Mouse (Mus musculus) small intestine, adult 2 months (tissue): ENCODE results near the gene Man2b2. TPM values are rescaled to one million over a fixed set of nuclear protein-coding genes. Genes with fewer than 3 reads are reported as not detected.
A peak's percentile ranks its signal among the peaks of the same experiment; 100 is the strongest.

Experiments
- H3K27ac ChIP-seq: fragments of 200-500 bp; 2 replicates; pipeline ENCODE4 v1.5.1; 2012; ENCODE audit warnings: low read depth, low read length, control low read depth, inconsistent platforms; ENCODE audit not compliant: insufficient read depth
- H3K27me3 ChIP-seq: fragments of 200-500 bp; 2 replicates; pipeline ENCODE4 v1.6.1; 2012; ENCODE audit warnings: mild to moderate bottlenecking, moderate library complexity, low read length, inconsistent platforms; ENCODE audit not compliant: control insufficient read depth, insufficient read depth
- H3K36me3 ChIP-seq: fragments of 200-500 bp; 2 replicates; pipeline ENCODE4 v1.6.1; 2012; ENCODE audit warnings: mild to moderate bottlenecking, low read length, control low read depth, inconsistent platforms; ENCODE audit not compliant: control insufficient read depth, insufficient read depth
- H3K4me1 ChIP-seq: fragments of 200-500 bp; 2 replicates; pipeline ENCODE4 v1.6.1; 2012; ENCODE audit warnings: low read length, inconsistent platforms, mixed read lengths; ENCODE audit not compliant: control insufficient read depth, insufficient read depth, insufficient read length
- H3K4me3 ChIP-seq: fragments of 200-500 bp; 2 replicates; pipeline ENCODE4 v1.5.1; 2012; ENCODE audit warnings: low read depth, mild to moderate bottlenecking, control low read depth, inconsistent platforms, low read length, moderate library complexity
- CTCF ChIP-seq: fragments of 200-500 bp; IDR thresholded peaks from 2 replicates; pipeline ENCODE4 v1.5.1; 2012; ENCODE audit warnings: low read depth, mild to moderate bottlenecking, control low read depth, inconsistent platforms, low read length, moderate library complexity, mixed read lengths; ENCODE audit not compliant: insufficient replicate concordance, insufficient read length; ENCODE audit errors: extremely low read depth
- POLR2A ChIP-seq: fragments of 200-500 bp; IDR thresholded peaks from 2 replicates; pipeline ENCODE4 v1.6.1; 2012; ENCODE audit warnings: low read depth, mild to moderate bottlenecking, control low read depth, inconsistent platforms, low read length, moderate library complexity
- WGBS: fragments of 180-500 bp; shearing (Covaris S2); methylation state at CpG from one replicate; pipeline ENCODE4 v1.1.7; 2018; 5-methylcytosine and 5-hydroxymethylcytosine counted together
- polyA plus RNA-seq: library from polyadenylated mRNA; depleted of rRNA; stranded (reverse); fragments of >200 nt; gene quantifications from 2 replicates; pipeline ENCODE4 v1.2.3, GENCODE M21; 2012

The Man2b2 gene
- polyA plus RNA-seq, 1 experiment: 104 TPM

DNA sequence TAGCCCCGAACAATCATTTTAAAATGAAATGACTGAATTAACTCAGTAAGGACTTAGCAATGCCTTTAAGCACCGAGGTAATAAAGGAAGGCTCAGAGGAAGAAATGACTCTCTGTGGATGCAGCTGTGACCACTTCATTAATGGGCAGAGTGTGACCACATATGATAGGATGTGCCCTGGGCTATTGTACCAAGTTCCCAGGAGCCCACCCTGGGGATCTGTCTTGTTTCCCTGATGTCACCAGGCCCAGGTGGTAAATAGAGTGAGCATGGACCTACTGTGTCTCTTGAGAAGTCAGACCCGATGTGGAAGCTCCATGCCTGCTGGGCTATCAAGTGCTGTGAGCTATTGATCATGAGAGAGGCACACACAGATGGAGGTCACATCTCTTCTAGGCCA, 24.7 kb upstream of the Man2b2 start:
- Histone ChIP-seq H3K4me3 (no peak overlapping the region), H3K27ac (no peak overlapping the region), H3K36me3 (no peaks in the 10 kb centered on the region), H3K4me1 (no peaks in the 10 kb centered on the region), H3K27me3 (no peaks in the 10 kb centered on the region)
- WGBS: 79% methylated on average over 3 of the region's 3 CpGs
- no peak for TF ChIP-seq CTCF
- TF ChIP-seq POLR2A: no peak

DNA sequence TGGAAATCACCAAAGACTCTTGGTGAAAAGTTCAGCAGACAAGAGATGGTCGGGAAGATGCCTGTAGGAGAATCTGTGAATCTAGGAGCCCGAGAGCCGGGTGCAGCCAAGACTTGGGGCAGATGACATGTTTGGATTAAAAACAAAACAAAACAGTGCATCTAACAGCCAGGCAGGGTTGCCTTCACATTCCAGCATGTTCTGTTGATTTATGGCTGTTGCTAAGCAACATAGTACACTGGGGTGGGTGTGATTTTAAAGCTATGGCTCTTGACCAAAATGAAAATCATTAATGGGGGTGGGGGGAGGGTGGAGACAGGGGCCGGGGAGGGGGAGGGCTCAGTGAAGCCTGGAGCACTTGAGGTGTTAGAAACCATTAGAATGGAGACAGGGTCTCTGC, 21.1 kb upstream of the Man2b2 start:
- no peak overlapping the region for H3K4me3 ChIP-seq
- no peak for TF ChIP-seq CTCF
- no peak for TF ChIP-seq POLR2A
- WGBS: 32% methylated on average over 4 of the region's 4 CpGs
- H3K27ac ChIP-seq: no peak overlapping the region
- no peaks in the 10 kb centered on the region for H3K36me3 ChIP-seq
- no peaks in the 10 kb centered on the region for H3K4me1 ChIP-seq
- H3K27me3 ChIP-seq: no peaks in the 10 kb centered on the region

DNA sequence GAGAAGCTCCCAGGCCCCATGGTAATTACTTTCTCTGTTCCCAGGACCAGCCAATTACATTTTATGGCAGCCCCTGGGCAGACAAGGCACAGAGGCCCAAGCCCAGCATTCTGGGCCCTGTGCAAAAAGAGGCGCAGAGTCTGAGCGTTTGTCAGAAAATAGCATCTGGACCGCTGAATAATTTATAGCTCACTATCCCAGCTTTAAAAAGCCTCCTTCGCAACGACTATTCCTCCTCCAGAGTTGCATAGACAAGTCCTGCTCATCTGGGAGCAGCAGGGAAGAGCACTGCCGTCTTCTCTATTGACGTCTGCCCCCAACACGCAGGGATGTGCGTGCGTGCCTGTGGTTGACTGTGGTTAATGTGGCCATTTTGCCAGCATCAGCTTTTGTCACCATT, 14.0 kb upstream of the Man2b2 start:
- Histone ChIP-seq H3K36me3 (no peaks in the 10 kb centered on the region), H3K27me3 (no peaks in the 10 kb centered on the region), H3K4me3 (no peak overlapping the region), H3K27ac (no peak overlapping the region), H3K4me1 (no peaks in the 10 kb centered on the region)
- WGBS: 88% methylated on average over 10 of the region's 10 CpGs
- TF ChIP-seq POLR2A (no peak), CTCF (no peak)

DNA sequence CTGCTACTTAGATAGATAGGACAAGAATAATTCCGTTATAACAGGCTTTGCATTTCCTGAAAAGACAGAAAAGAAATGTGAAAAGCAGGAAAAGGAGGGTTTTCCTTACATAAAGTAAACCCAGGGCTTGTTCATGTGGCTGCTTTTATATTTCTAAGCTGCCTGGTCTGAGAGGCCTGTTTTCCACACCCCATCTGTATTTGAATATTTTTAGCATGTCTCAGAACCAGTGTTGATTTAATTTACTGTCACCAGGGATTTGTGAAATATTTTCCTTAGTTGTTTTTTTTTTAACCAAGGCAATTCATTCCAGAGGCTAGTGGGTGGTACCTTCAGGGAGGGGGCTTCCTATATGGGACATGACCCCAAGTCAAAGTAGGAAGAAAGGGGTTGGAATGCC, 11.2 kb upstream of the Man2b2 start:
- no peak overlapping the region for H3K4me3 ChIP-seq
- TF ChIP-seq POLR2A: no peak
- no peak for TF ChIP-seq CTCF
- 50% methylated on average over 1 of the region's 1 CpGs for WGBS
- no peak overlapping the region for H3K27ac ChIP-seq
- no peaks in the 10 kb centered on the region for H3K27me3 ChIP-seq
- no peaks in the 10 kb centered on the region for H3K4me1 ChIP-seq
- no peaks in the 10 kb centered on the region for H3K36me3 ChIP-seq

DNA sequence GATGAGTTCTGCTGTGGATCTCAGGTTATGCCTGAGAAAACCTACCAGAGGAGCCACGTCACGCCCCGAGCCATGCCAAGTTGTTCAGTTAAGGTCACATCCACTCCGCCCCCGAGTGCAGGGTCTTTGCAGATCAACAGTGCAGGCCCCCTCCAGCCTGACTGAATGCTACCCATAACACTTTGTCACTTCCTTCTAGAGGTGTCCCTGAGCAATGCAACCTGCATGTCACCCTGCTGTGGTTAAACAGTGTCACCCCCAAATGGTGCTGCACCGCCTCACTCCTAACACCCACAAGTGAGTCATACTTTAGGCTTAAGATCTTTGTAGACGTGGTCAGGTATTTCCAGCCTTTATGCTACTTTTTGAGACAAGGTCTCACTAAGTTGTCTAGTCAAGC, 9.6 kb upstream of the Man2b2 start:
- no peaks in the 10 kb centered on the region for H3K4me1 ChIP-seq
- no peak for TF ChIP-seq POLR2A
- TF ChIP-seq CTCF: no peak
- no peaks in the 10 kb centered on the region for H3K36me3 ChIP-seq
- peak overlapping the region; percentile 49; the same call in 1 of the 2 replicates for H3K27ac ChIP-seq
- no peak overlapping the region for H3K4me3 ChIP-seq
- H3K27me3 ChIP-seq: no peaks in the 10 kb centered on the region
- WGBS: 65% methylated on average over 7 of the region's 7 CpGs

DNA sequence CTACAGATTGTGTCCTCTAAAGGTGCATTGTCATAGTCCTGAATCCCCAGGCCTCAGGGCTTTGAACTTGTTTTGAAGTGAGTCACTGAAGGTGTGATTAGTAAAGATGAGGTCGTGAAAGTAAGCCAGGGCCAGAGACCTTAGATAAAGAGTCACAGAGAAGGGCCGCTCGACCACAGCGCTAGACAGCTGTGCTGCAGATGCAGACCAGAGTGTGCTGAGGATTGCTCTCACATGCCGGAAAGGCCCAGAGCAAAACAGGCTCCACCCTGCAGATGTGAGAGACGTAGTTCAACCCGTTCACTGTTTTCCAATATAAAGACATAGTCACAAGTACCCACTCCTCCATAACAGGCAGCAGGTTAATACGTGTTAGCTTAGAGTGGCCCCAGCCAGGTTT, 9.1 kb upstream of the Man2b2 start:
- Histone ChIP-seq H3K36me3 (no peaks in the 10 kb centered on the region), H3K27ac (peak overlapping the region; percentile 49; the same call in 1 of the 2 replicates), H3K4me3 (no peak overlapping the region), H3K4me1 (no peaks in the 10 kb centered on the region), H3K27me3 (no peaks in the 10 kb centered on the region)
- no peak for TF ChIP-seq POLR2A
- TF ChIP-seq CTCF: no peak
- WGBS: 50% methylated on average over 8 of the region's 8 CpGs

- Histone ChIP-seq H3K27ac (no peak overlapping the region), H3K36me3 (no peaks in the 10 kb centered on the region), H3K27me3 (no peaks in the 10 kb centered on the region), H3K4me3 (no peak overlapping the region), H3K4me1 (no peaks in the 10 kb centered on the region)
- WGBS: 81% methylated on average over 2 of the region's 2 CpGs
- TF ChIP-seq CTCF (no peak), POLR2A (no peak)
Observed at GRCm38 (mm10) chr5:36839032-36839431, 8.6 kb upstream of the Man2b2 start.

DNA sequence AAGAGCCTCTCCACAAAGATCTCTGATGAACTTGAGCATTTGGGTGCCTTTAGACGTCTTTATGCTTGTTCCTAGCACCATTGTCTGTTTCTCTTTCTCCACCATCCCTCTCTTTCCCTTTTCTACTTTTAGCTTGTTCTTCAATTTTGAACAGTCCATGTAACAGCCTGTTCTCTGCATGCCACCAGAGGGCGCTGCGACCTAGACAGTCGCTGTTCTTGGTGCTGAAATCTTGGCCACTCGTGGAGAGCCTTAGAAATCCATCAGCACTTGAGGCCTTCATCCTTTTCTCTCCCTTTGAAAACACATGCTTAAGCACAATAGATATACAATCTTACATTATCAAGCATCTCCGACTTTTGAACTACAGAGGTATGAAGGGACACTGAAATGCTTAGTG, 5.5 kb upstream of the Man2b2 start:
- Histone ChIP-seq H3K4me3 (no peak overlapping the region), H3K36me3 (no peaks in the 10 kb centered on the region), H3K27ac (no peak overlapping the region), H3K27me3 (no peaks in the 10 kb centered on the region), H3K4me1 (no peaks in the 10 kb centered on the region)
- TF ChIP-seq POLR2A (no peak), CTCF (peak; percentile 92; the same call in 1 of the 2 replicates)
- WGBS: 2% methylated on average over 6 of the region's 6 CpGs
